Mouse (Mus musculus) frontal cortex, postnatal 25 days (tissue): ENCODE measurements around the gene Pnpo.

Source experiments
- DNase-seq, 2 experiments: peaks; one replicate each; pipeline ENCODE4 v3.0.0; 2022; ENCODE audit warnings: low spot score in 2 of 2

The Pnpo gene

DNA sequence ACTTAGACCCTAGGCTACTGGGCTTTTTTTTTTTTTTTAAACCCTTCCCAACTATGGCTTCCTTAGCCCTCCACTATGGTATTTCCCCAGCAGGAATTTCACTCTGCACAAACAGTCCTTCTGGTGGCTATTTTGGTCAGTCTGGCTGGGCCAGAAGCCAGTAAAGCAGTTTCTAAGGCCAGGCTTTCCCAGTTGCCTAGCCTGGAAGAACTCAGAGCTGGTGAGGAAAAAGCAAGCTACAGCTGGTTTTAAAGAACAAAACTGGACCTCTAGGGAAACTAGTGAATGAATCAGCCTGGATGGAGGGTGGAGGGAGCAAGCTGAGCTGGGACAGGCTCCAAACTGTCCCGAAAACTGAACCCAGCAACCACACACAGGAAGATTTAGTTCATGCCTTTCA lies 26.0 kb upstream of the Pnpo start:
- DNase-seq, result no peak

DNA sequence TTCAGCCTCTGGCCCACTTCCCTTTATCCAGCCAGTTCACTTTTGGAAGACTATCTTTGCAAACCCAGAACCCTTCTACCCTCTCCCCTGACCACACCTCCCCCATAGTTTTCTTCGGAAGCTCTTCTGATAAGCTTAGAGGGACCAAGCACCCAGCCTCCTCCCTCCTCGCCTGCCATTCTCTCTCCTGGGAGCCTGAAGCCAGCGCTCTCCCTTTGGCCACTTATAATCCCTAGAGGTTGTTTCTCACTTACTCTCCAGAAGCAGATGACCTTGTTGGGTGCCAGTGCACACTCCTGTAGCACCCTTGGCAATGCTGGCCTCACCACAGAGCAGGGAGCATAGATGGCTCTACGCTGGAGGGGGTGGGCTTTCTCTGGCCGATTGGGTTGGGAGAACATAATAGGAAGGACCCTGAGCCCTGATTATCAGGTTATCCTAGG lies 25.5 kb upstream of the Pnpo start:
- DNase-seq, result no peak

DNA sequence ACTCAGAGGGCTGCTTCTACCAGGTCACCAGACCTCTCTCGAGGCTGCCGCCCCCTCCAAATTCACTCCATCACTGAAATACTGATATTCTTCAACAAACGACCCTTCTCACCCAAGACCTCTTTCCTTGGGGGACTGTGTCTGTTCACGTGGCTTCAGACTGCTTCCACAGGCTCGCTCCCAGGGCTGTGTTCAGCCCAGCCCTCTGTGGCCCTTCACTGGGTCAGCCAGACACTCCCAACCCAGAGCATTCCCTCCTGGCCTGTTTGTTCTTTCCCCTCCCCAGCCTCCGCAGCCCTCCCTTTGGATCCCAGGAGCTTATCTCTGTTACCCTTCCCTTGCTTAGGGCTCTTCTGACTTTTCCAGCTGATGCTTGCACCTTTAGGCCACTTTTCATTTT lies 24.7 kb upstream of the Pnpo start:
- no peak for DNase-seq

- no peak for DNase-seq
These were observed 23.9 kb upstream of the Pnpo start for GRCm38 (mm10) chr11:96967544-96968269.

- no peak for DNase-seq
These were observed 23.2 kb upstream of the Pnpo start for GRCm38 (mm10) chr11:96966914-96967543.

GRCm38 (mm10) chr11:96966172-96966571 lies 22.4 kb upstream of the Pnpo start:
- DNase-seq, result no peak

GRCm38 (mm10) chr11:96963580-96963979 lies 19.8 kb upstream of the Pnpo start:
- peak; percentile 87 to 92 for DNase-seq

DNA sequence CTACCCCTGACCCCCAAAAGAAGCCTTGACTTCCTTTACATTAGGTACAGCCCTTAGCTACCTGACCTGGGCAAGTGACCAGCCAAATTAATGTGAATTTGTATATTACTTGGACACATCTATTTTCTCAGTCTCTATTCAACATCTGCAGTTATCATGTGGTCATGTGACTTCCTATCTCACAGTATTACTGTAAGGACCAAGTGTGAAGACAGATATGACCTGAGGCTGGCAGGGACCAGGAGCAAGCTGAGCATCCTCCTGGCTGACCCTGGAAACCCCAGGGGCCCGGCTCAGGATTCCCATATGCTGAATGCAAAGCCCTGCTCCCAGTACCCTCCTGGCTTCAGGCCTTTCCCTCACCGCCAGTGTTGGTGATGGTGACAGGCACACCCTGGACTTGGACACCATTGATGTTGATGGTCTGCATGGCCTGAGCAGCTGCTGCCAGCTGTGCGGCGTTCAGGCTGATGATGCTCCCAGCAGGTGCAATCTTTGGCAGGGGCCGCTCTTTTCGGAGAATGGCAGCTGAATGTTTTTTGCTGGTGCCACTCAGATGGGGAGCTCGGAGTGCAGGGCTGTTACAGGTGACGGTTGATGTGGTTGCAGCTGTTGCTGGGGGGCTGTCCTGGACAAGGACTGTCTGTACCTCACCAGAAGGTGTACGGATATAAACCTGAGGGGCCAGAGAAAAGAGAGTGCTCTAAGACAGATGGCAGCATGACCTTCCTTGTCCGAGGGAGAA lies 13.4 kb upstream of the Pnpo start:
- DNase-seq, result no peak

GRCm38 (mm10) chr11:96956009-96956724 lies 12.4 kb upstream of the Pnpo start:
- no peak for DNase-seq

- DNase-seq, result no peak
These were observed 11.3 kb upstream of the Pnpo start for GRCm38 (mm10) chr11:96955094-96955493.

DNA sequence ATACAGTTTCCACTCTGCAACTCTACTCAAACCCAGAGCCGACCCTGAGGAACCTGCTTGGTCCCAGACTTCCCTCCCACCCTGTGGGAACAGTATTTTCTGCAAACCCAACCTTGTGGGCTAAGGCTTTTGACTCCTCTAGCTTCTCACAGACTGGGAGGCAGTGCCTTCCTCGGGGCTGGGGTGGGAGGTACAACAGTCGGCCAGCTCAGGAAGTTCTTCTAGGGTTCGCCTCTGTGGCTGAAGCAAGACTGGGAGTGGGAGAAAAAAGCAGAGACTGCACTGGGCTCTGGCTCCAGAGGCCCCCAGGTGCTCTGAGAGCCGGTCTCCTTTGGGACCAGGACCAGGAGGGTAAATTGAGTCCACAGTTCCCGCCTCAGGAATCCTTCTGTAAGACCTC lies 9.1 kb upstream of the Pnpo start:
- no peak for DNase-seq

DNA sequence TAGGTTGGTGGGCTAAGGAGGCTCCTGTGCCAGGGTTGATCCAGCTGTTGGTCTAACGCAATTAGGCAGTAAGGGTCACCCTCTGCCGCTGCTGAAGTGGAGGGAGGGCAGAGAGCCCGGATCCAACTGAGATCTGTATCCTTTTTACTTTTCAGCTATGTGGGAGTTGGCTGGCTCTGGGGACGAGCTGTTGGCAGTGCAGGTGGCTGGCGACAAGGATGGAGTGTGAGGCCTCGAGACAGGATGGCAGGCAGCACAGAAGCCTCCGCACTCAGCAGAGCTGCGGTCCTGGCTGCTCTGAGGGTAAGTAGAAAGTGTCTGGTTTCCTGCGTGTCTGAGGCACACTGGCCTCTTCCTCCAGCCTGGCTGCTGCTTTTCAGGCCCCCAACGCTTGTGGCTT lies 8.6 kb upstream of the Pnpo start:
- DNase-seq, result no peak

- DNase-seq, result no peak
These were observed 7.0 kb upstream of the Pnpo start for GRCm38 (mm10) chr11:96950767-96951166.

DNA sequence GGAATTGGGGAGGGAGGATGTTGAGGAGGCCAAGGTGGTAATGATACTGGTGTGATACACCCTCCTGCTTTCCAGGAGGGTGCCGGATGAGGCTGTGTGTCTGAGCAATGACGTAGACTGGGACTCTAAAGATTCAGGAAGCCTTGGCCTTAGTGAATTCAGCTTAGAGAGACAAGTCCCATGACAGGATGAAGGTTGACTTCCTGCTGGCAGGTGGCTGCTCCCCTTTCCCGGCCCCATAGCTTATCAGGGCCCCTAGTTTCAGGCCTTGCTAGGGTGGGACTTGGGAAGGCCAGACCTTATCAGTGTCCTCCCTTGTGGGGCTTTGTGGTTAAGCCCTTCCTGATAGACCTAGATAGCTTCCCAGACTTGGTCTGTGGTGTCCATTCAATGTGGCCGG lies 4.1 kb upstream of the Pnpo start:
- DNase-seq, result no peak

- no peak for DNase-seq
These were observed 2.7 kb upstream of the Pnpo start for GRCm38 (mm10) chr11:96946498-96946897.

DNA sequence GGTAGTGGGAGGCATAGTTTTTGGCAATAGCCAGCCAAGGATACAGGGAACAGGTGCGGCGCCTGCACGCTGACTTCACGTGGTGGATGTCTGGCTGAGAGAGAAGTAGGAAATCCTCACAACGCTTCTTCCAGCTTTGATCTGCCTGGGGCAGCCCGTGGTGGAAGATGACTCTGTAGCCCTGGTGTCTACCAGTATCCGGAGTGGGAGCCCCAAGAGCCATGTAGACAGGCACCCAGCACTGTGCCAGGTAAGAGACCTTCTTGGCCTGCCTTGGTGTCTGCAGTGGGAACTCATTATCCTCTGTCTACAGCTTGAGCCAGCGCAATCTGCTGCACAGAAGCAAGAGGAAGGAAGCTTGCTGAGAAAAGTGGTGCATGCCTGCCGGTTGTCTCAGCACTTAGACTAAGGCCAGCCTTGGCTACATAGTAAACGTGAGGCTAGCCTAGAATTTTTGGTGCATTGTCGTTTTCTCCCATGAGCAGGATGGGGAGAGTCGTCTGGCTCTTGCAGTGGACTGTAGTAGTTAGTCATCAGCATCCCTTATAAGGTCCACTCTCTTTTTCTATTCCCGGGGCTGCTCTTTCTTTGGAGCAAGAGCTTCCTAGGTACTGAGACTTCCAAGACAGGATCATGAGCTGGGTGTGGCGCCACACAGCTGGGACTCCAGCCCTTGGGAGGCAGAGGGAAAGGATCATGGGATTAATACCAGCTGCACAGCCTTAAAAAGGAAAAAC lies 1.2 kb upstream of the Pnpo start:
- no peak for DNase-seq

- DNase-seq, result no peak
These were observed 1.7 kb downstream of the Pnpo start for GRCm38 (mm10) chr11:96941989-96942590.

DNA sequence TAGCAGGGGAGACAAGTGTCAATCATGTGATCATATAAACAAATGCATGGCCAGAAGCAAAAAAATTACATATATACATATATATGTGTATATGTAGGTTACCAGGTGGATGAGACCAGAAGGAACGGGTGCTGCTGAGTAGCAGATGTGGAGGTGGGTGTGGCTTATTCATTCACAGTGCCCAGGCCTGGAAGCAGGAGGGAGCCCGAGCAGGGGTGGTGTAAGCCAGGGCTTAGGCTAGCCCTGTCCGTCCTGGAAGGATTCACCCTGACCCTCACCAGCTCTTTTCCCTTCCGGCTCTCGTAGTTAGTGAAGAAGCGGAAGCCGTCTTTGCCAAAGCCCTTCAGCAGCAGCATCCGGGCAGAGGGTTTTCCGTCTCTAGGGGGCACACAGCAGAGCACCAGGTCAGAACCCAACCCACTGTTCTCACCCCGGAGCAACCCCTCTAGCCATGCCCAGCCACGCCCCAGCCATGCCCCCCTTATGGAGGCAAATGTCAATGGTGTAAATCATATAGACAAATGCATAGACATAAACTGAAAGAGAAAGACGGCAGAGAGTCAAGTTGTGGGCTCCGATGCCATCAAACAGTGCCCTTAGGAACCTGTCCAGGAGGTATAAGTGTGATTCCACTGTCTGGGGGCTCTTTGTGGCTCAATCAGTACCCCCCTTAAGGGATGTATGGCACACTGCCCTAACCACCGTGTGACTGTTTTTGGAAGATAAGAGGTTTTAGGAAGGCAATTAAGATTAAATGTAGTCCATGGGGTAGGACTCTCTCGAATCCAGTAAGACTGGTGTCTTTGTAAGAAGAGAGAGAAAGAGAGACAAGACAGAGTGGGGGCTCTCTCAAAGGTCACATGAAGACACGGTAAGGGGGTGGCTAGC lies 3.0 kb downstream of the Pnpo start:
- DNase-seq, result no peak

GRCm38 (mm10) chr11:96938426-96938800 lies 5.4 kb downstream of the Pnpo start:
- no peak for DNase-seq
